Mouse (Mus musculus) forebrain, postnatal 0 days (tissue): ENCODE measurements at regions not wholly inside any gene's neighbourhood (a gene's known extent, or its start where the extent isn't known, plus 50 kb on each side); places are given as distances from the start of the nearest gene placed in this dataset.

Experiments used
- ATAC-seq: fragments of 200-750 bp; cut with Nextera tagmentation; 2 replicates; pipeline ENCODE4 v1.8.0; 2017; ENCODE audit warnings: mild to moderate bottlenecking, moderate library complexity
- DNase-seq: peaks from one replicate; pipeline ENCODE4 v3.0.0-alpha.2; 2015
- H3K27ac ChIP-seq: fragments of 300-500 bp; sonication (generic); 2 replicates; pipeline ENCODE4 v1.5.1; 2014; ENCODE audit warnings: low read depth, mild to moderate bottlenecking, antibody characterized with exemption, low read length, moderate library complexity, mixed read lengths
- H3K27me3 ChIP-seq: fragments of 300-500 bp; sonication (generic); 2 replicates; pipeline ENCODE4 v1.6.1; 2014; ENCODE audit warnings: mild to moderate bottlenecking, low read length, mixed read lengths; ENCODE audit not compliant: insufficient read depth
- H3K36me3 ChIP-seq: fragments of 300-500 bp; sonication (generic); 2 replicates; pipeline ENCODE4 v1.6.1; 2014; ENCODE audit warnings: mild to moderate bottlenecking, moderate library complexity; ENCODE audit not compliant: insufficient read depth
- H3K4me1 ChIP-seq: fragments of 300-500 bp; sonication (generic); 2 replicates; pipeline ENCODE4 v1.6.1; 2014; ENCODE audit warnings: antibody characterized with exemption; ENCODE audit not compliant: insufficient read depth
- H3K4me2 ChIP-seq: fragments of 300-500 bp; sonication (generic); 2 replicates; pipeline ENCODE4 v1.6.1; 2014; ENCODE audit warnings: low read depth, mild to moderate bottlenecking, moderate library complexity
- H3K4me3 ChIP-seq: fragments of 300-500 bp; sonication (generic); 2 replicates; pipeline ENCODE4 v1.5.1; 2014; ENCODE audit warnings: low read depth, low read length, mixed read lengths
- H3K9ac ChIP-seq: fragments of 300-500 bp; sonication (generic); 2 replicates; pipeline ENCODE4 v1.6.1; 2014; ENCODE audit warnings: mild to moderate bottlenecking
- H3K9me3 ChIP-seq: fragments of 300-500 bp; sonication (generic); 2 replicates; pipeline ENCODE4 v1.6.1; 2016; ENCODE audit warnings: low read length
- CTCF ChIP-seq: sonication (generic); IDR thresholded peaks from 2 replicates; pipeline ENCODE4 v1.5.1; 2016; ENCODE audit warnings: antibody characterized with exemption, control low read depth, low read depth
- WGBS: fragments of 180-500 bp; shearing (Covaris S2); extraction: QIAGEN DNeasy Blood & Tissue Kit; methylation state at CpG from one replicate; pipeline ENCODE4 v1.1.7; 2014; 5-methylcytosine and 5-hydroxymethylcytosine counted together

GRCm38 (mm10) chr2:178850320-178850719, 420.0 kb downstream of the Cdh26 start:
- WGBS, result 84% methylated on average over 10 of the region's 10 CpGs
- Histone ChIP-seq H3K9me3 (no peaks in the 10 kb centered on the region), H3K36me3 (no peaks in the 10 kb centered on the region), H3K4me3 (no peak overlapping the region), H3K9ac (no peak overlapping the region), H3K27ac (no peak overlapping the region; the same call in 1 of the 2 replicates), H3K4me1 (0 out of 2 replicates have a peak, but pooled peaks cover 12% of the 10 kb centered on the region), H3K27me3 (no peaks in the 10 kb centered on the region), H3K4me2 (no peak overlapping the region)
- no peak for DNase-seq
- peak; percentile 67 for ATAC-seq
- TF ChIP-seq CTCF, result no peak

- H3K27me3 ChIP-seq, result no peaks in the 10 kb centered on the region
- H3K9me3 ChIP-seq, result no peaks in the 10 kb centered on the region
- no peaks in the 10 kb centered on the region for H3K36me3 ChIP-seq
- no peak overlapping the region for H3K4me3 ChIP-seq
- H3K4me1 ChIP-seq, result 0 out of 2 replicates have a peak, but pooled peaks cover 12% of the 10 kb centered on the region
- DNase-seq (peak; percentile 60), ATAC-seq (peak; percentile 89)
- H3K9ac ChIP-seq, result no peak overlapping the region
- peak overlapping the region; percentile 62 for H3K27ac ChIP-seq
- H3K4me2 ChIP-seq, result no peak overlapping the region; the same call in 1 of the 2 replicates
- no peak for TF ChIP-seq CTCF
- WGBS, result 32% methylated on average over 11 of the region's 11 CpGs
These were observed 420.4 kb downstream of the Cdh26 start for GRCm38 (mm10) chr2:178850769-178851168.

GRCm38 (mm10) chr2:178854012-178854411, 423.7 kb downstream of the Cdh26 start:
- ATAC-seq, result no peak
- Histone ChIP-seq H3K36me3 (no peaks in the 10 kb centered on the region), H3K9me3 (no peaks in the 10 kb centered on the region), H3K4me2 (no peak overlapping the region), H3K27me3 (no peaks in the 10 kb centered on the region), H3K27ac (no peak overlapping the region), H3K4me3 (no peak overlapping the region), H3K4me1 (0 out of 2 replicates have a peak, but pooled peaks cover 12% of the 10 kb centered on the region), H3K9ac (no peak overlapping the region)
- DNase-seq, result no peak
- TF ChIP-seq CTCF, result no peak
- 86% methylated on average over 1 of the region's 1 CpGs for WGBS

- H3K4me1 ChIP-seq, result 0 out of 2 replicates have a peak, but pooled peaks cover 12% of the 10 kb centered on the region
- no peak overlapping the region for H3K27ac ChIP-seq
- H3K4me2 ChIP-seq, result no peak overlapping the region
- no peak overlapping the region for H3K4me3 ChIP-seq
- H3K9me3 ChIP-seq, result no peaks in the 10 kb centered on the region
- DNase-seq (no peak), ATAC-seq (no peak)
- WGBS, result 69% methylated on average over 2 of the region's 2 CpGs
- no peaks in the 10 kb centered on the region for H3K27me3 ChIP-seq
- H3K36me3 ChIP-seq, result no peaks in the 10 kb centered on the region
- H3K9ac ChIP-seq, result no peak overlapping the region
- no peak for TF ChIP-seq CTCF
These were observed 424.4 kb downstream of the Cdh26 start for GRCm38 (mm10) chr2:178854760-178855159.

GRCm38 (mm10) chr2:178862620-178863019, 432.3 kb downstream of the Cdh26 start:
- H3K4me3 ChIP-seq, result no peak overlapping the region
- no peaks in the 10 kb centered on the region for H3K27me3 ChIP-seq
- H3K4me2 ChIP-seq, result no peak overlapping the region
- ATAC-seq, result no peak
- no peaks in the 10 kb centered on the region for H3K4me1 ChIP-seq
- H3K9ac ChIP-seq, result no peak overlapping the region
- H3K36me3 ChIP-seq, result no peaks in the 10 kb centered on the region
- TF ChIP-seq CTCF, result no peak
- no peak for DNase-seq
- no peaks in the 10 kb centered on the region for H3K9me3 ChIP-seq
- H3K27ac ChIP-seq, result no peak overlapping the region

- 86% methylated on average over 3 of the region's 3 CpGs for WGBS
These were observed 436.8 kb downstream of the Cdh26 start for GRCm38 (mm10) chr2:178867086-178867485.

GRCm38 (mm10) chr2:178869160-178869559, 438.8 kb downstream of the Cdh26 start:
- WGBS, result 89% methylated on average over 3 of the region's 3 CpGs
- no peaks in the 10 kb centered on the region for H3K9me3 ChIP-seq
- no peak for ATAC-seq

More at GRCm38 (mm10) chr2:178867086-178867485, 436.8 kb downstream of the Cdh26 start:
- Histone ChIP-seq H3K4me1 (no peaks in the 10 kb centered on the region), H3K27me3 (no peaks in the 10 kb centered on the region), H3K4me3 (no peak overlapping the region), H3K9ac (no peak overlapping the region), H3K9me3 (no peaks in the 10 kb centered on the region), H3K27ac (no peak overlapping the region), H3K4me2 (no peak overlapping the region), H3K36me3 (no peaks in the 10 kb centered on the region)
- TF ChIP-seq CTCF, result no peak
- DNase-seq (no peak), ATAC-seq (no peak)

GRCm38 (mm10) chr2:178878436-178878835, 448.1 kb downstream of the Cdh26 start:
- H3K27me3 ChIP-seq, result no peaks in the 10 kb centered on the region
- no peaks in the 10 kb centered on the region for H3K36me3 ChIP-seq
- WGBS, result 63% methylated on average over 12 of the region's 12 CpGs
- no peaks in the 10 kb centered on the region for H3K9me3 ChIP-seq
- no peak for TF ChIP-seq CTCF
- H3K4me2 ChIP-seq, result no peak overlapping the region
- no peak overlapping the region for H3K9ac ChIP-seq
- no peak overlapping the region for H3K27ac ChIP-seq
- peak; percentile 25 for DNase-seq
- no peak overlapping the region for H3K4me3 ChIP-seq
- no peaks in the 10 kb centered on the region for H3K4me1 ChIP-seq
- 0 out of 2 replicates have a peak, but pooled peaks have one; percentile 40 for ATAC-seq

More at GRCm38 (mm10) chr2:178869160-178869559, 438.8 kb downstream of the Cdh26 start:
- Histone ChIP-seq H3K27ac (no peak overlapping the region), H3K4me3 (no peak overlapping the region), H3K9ac (no peak overlapping the region), H3K27me3 (no peaks in the 10 kb centered on the region), H3K4me2 (no peak overlapping the region), H3K4me1 (no peaks in the 10 kb centered on the region), H3K36me3 (no peaks in the 10 kb centered on the region)
- TF ChIP-seq CTCF, result no peak
- DNase-seq, result no peak
